Mouse (Mus musculus) testis, adult 2 months (tissue): ENCODE data around the gene Mpz. TPM values are rescaled to one million over a fixed set of nuclear protein-coding genes. Genes with fewer than 3 reads are reported as not detected.

Experiments
- H3K27ac ChIP-seq: fragments of 200-500 bp; 2 replicates; pipeline ENCODE4 v1.5.1; 2012; ENCODE audit warnings: low read depth, low read length; ENCODE audit not compliant: control insufficient read depth, insufficient read depth
- H3K27me3 ChIP-seq: fragments of 200-500 bp; 2 replicates; pipeline ENCODE4 v1.6.1; 2012; ENCODE audit warnings: mild to moderate bottlenecking, low read length, moderate library complexity; ENCODE audit not compliant: control insufficient read depth, insufficient read depth
- H3K36me3 ChIP-seq: fragments of 200-500 bp; 2 replicates; pipeline ENCODE4 v1.6.1; 2012; ENCODE audit warnings: mild to moderate bottlenecking, low read length; ENCODE audit not compliant: control insufficient read depth, insufficient read depth
- H3K4me1 ChIP-seq: fragments of 200-500 bp; 2 replicates; pipeline ENCODE4 v1.6.1; 2012; ENCODE audit warnings: low read length; ENCODE audit not compliant: control insufficient read depth, insufficient read depth
- H3K4me3 ChIP-seq: fragments of 200-500 bp; 2 replicates; pipeline ENCODE4 v1.5.1; 2012; ENCODE audit warnings: low read depth, mild to moderate bottlenecking, low read length, moderate library complexity, mixed read lengths; ENCODE audit not compliant: control insufficient read depth
- CTCF ChIP-seq: fragments of 200-500 bp; IDR thresholded peaks from 2 replicates; pipeline ENCODE4 v1.5.1; 2012; ENCODE audit warnings: low read depth, mild to moderate bottlenecking, inconsistent platforms, low read length, moderate library complexity; ENCODE audit not compliant: control insufficient read depth, insufficient read depth, insufficient replicate concordance
- POLR2A ChIP-seq: fragments of 200-500 bp; IDR thresholded peaks from 2 replicates; pipeline ENCODE4 v1.6.1; 2012; ENCODE audit warnings: low read depth, mild to moderate bottlenecking, inconsistent platforms, low read length, moderate library complexity; ENCODE audit not compliant: control insufficient read depth
- polyA plus RNA-seq: library from polyadenylated mRNA; depleted of rRNA; stranded (reverse); fragments of >200 nt; gene quantifications from 2 replicates; pipeline ENCODE4 v1.2.3, GENCODE M21; 2012

The Mpz gene
- polyA plus RNA-seq, 1 experiment, result 2.8 TPM

DNA sequence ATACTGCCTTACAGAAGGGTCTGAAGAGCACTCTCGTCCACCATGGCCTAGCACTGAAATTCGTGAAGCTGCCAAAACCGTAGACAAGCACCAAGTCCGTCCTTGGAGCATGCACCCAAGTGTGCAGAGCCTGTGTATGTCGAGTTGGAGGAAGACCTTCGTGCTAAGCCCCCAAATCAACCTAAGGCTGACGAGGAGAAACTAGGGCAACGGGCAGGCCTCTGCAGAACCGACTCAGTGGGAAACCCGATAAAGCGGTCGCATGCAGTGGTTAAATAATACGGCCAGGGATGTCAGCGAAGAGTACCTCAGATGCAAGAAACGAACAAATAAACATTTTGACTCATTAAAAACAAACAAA is 39.9 kb upstream of the Mpz start:
- TF ChIP-seq POLR2A (0 out of 2 replicates have a peak, but pooled peaks have one; percentile 10), CTCF (no peak)
- H3K4me3 ChIP-seq, result peak overlapping the region; percentile 79
- H3K27me3 ChIP-seq, result no peaks in the 10 kb centered on the region
- H3K4me1 ChIP-seq, result peaks cover 2% of the 10 kb centered on the region
- H3K36me3 ChIP-seq, result no peaks in the 10 kb centered on the region
- H3K27ac ChIP-seq, result no peak overlapping the region

DNA sequence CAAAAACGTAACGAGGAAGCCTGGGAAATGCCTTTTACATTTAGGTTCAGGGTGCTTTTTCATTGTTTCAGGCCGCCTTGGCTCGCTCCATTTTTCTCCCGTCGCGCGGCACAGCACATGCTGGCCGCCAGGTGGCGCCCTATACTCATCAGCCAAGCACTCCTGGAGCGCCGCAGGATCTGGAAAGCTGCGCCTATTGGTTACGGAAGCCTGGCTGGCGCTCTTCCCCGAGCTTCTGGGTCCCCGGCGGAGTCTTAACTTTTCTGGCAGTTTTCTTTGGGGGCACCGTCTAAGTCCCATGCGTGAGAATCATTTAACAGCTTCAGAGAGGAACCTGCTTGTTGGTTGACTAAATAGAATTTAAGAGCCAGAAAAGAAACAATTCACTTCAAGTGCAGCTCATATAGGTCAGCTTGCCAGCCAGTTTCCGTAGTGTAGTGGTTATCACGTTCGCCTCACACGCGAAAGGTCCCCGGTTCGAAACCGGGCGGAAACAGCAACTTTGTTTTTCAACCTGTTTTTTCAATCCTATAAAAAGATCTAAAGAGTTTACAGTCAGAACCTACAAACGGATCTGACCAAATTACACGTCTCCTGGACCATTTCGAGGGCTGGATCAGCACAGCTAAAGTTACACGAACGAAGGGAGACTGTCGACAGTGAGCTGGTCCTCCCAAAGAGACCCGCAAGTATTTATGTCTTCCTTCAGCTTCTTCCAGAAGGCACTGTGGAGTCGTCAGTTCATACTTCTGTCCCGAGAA is 39.3 kb upstream of the Mpz start:
- TF ChIP-seq POLR2A (0 out of 2 replicates have a peak, but pooled peaks have one; percentile 21), CTCF (peak; percentile 94)
- peaks cover 2% of the 10 kb centered on the region for H3K4me1 ChIP-seq
- H3K27ac ChIP-seq, result peak overlapping the region; percentile 74
- no peaks in the 10 kb centered on the region for H3K36me3 ChIP-seq
- no peaks in the 10 kb centered on the region for H3K27me3 ChIP-seq
- H3K4me3 ChIP-seq, result peak overlapping the region; percentile 79

DNA sequence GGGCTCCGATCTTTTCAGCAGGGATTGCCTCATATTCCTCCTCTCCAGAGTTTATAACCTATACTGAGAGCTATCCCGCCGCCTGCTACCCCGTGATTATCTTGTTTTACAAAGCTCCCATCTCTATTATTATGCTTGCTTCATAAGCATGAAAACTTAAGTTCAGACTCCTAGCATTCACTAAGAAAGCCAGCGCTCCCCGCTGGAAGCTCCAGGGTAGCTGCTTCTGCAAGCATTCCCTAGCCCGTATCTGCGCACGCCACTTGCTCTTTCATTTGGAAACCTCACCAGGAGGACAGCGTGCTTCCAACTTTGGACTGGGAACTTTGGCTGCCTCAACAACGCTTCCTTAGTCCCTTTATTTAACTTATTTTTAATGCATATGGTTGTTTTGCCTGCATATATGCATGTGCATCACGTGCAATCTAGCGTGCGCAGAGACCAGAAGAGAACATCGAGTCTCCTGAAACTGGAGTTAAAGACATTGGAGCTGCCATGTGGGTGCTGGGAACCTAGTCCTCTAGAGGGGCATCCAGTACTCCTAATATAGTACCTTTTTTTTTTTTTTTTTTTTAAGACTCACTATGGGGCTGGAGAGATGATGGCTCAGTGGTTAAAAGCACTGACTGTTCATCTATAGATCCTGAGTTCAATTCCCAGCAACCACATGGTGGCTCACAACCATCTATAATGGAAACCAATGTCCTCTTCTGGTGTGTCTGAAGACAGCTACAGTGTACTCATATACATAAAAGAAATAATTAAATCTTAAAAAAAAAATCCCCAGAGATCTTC is 38.5 kb upstream of the Mpz start:
- Histone ChIP-seq H3K36me3 (no peaks in the 10 kb centered on the region), H3K4me3 (peak overlapping the region; percentile 79), H3K27ac (peak overlapping the region; percentile 74), H3K4me1 (peaks cover 2% of the 10 kb centered on the region), H3K27me3 (no peaks in the 10 kb centered on the region)
- TF ChIP-seq POLR2A (no peak), CTCF (no peak)

DNA sequence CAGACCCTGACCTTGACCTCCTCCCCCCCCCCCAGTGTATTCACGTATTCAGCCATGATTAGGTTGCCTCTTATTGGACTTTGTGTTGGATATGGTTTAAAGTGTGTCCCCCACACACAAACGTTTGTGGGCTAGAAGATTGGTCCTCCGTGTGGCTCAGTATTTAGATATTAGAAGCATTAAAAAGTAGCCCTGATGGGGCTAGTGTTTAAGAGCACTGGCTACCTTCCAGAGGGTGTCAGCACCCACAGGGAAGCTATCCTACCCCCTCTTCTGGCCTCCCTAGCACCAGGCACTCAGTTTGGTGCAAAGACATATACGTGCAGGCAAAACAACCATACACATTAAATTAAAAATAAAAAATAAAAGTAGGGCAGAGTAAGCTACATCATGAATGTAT is 37.5 kb upstream of the Mpz start:
- no peak for TF ChIP-seq CTCF
- no peak for TF ChIP-seq POLR2A
- no peak overlapping the region for H3K27ac ChIP-seq
- no peaks in the 10 kb centered on the region for H3K27me3 ChIP-seq
- peaks cover 2% of the 10 kb centered on the region for H3K4me1 ChIP-seq
- H3K4me3 ChIP-seq, result no peak overlapping the region
- H3K36me3 ChIP-seq, result no peaks in the 10 kb centered on the region

DNA sequence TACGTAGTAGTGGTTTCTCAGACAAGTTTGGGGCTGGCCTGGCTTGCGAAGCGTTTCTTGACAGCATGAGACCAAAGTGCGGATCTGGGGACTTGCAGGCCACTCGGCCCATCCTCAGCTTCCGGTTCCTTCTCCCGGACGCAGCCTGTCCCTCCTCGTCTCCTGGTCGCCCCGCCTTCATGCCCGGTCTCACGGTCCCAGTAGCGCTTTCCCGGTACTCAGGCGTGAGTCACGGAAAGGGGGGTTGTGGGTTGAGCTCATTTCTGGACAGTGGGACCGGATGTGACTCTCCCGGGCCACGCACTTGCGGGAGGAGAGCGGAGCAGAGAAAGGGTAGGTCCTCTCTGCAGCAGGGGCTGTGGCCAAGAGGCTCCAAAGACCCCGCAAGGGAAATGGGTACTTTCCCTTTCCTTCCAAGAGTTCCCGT is 36.6 kb upstream of the Mpz start, which contains the start of gene Cfap126:
Gene Cfap126, plus strand, starts transcription at position 46 of the 427 bp plus-strand sequence.
- peak within 1 kb of the TSS; percentile 58 for H3K27ac ChIP-seq
- peaks cover 2% of the 10 kb centered on the region for H3K4me1 ChIP-seq
- H3K4me3 ChIP-seq, result peak within 1 kb of the TSS; percentile 70
- H3K27me3 ChIP-seq, result no peaks in the 10 kb centered on the region
- TF ChIP-seq CTCF (no peak), POLR2A (peak; percentile 56)
- H3K36me3 ChIP-seq, result no peaks in the 10 kb centered on the region

DNA sequence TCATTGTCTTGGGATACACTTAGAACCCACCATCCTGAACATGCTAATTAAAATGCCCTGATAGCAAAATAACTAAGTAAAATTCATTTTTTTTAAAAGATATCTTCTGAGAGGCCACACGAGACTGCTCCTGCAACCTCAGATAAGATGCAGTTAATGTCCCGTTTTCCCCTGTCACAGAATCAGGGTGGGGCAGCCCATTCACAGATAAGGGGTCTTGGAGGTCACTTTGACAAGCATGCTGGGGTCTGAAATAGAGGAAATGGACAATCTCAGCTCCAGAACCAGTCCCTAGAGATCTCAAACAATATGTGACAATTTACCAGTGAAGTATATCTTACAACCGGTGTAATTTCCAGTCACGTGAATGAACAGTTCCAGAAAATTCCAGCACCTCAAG is 34.2 kb upstream of the Mpz start:
- Histone ChIP-seq H3K4me3 (no peak overlapping the region), H3K4me1 (no peaks in the 10 kb centered on the region; the same call in 1 of the 2 replicates), H3K27ac (no peak overlapping the region), H3K36me3 (no peaks in the 10 kb centered on the region), H3K27me3 (no peaks in the 10 kb centered on the region)
- TF ChIP-seq POLR2A, result no peak
- no peak for TF ChIP-seq CTCF

DNA sequence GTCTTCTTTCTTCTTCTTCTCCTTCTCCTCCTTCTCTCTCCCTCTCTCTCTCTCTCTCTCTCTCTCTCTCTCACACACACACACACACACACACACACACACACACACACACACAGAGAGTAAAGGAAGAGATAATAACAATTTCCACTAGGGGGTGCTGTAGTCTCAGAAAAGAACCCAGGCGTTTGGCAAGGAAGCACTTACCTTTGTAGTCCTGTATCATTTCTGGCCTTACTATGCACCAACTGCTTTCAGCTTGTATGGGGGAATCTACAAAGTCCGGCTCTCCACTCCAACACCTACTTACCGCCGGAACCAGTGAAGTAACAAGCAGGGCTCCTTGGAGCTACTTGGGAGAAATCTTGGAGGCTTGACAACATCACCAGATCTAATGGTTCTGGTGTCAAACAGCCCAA is 32.2 kb upstream of the Mpz start:
- TF ChIP-seq CTCF (no peak), POLR2A (no peak)

More for the DNA sequence above, 32.2 kb upstream of the Mpz start:
- H3K27me3 ChIP-seq, result no peaks in the 10 kb centered on the region
- H3K36me3 ChIP-seq, result no peaks in the 10 kb centered on the region
- H3K4me3 ChIP-seq, result no peak overlapping the region
- H3K4me1 ChIP-seq, result no peaks in the 10 kb centered on the region
- H3K27ac ChIP-seq, result no peak overlapping the region
